Mouse (Mus musculus): ENCODE data around the gene Hyal2. TPM values are rescaled to one million over a fixed set of nuclear protein-coding genes. Genes with fewer than 3 reads are reported as not detected.

Gene Hyal2
- polyA plus RNA-seq, 1 experiment from 2014 or later: 138 TPM

GRCm38 (mm10) chr9:107547957-107548356, 19.8 kb upstream of the Hyal2 start:
- DNase-seq (ENCODE audit: low spot score) (no peak), ATAC-seq (replicated peaks; ENCODE audit: insufficient number of reproducible peaks, low FRiP score, low TSS enrichment, low read depth) (no peak)
- no peaks in the 10 kb centered on the region; the same call in 1 of the 2 replicates for H3K4me1 ChIP-seq (ENCODE audit: control insufficient read depth, insufficient read depth, low read length)
- no peak overlapping the region for H3K27ac ChIP-seq (replicated peaks; ENCODE audit: low read depth, low read length)
- H3K36me3 ChIP-seq (replicated peaks; ENCODE audit: control insufficient read depth, insufficient read depth, low read depth, low read length): no peaks in the 10 kb centered on the region; the same call in 1 of the 2 replicates
- no peak overlapping the region for H3K9ac ChIP-seq (replicated peaks; ENCODE audit: low read length)
- peaks cover 5% of the 10 kb centered on the region; the same call in 1 of the 2 replicates for H3K27me3 ChIP-seq (ENCODE audit: control insufficient read depth, insufficient read depth, low read length)
- 78% methylated on average over 5 of the region's 5 CpGs for WGBS
- no peak overlapping the region for H3K4me2 ChIP-seq (ENCODE audit: low read depth, low read length)
- H3K9me3 ChIP-seq (replicated peaks; ENCODE audit: control insufficient read depth, low read length): no peaks in the 10 kb centered on the region
- H3K4me3 ChIP-seq (ENCODE audit: low read depth, low read length): no peak overlapping the region

GRCm38 (mm10) chr9:107548820-107549219, 18.9 kb upstream of the Hyal2 start:
- no peaks in the 10 kb centered on the region; the same call in 1 of the 2 replicates for H3K4me1 ChIP-seq (ENCODE audit: control insufficient read depth, insufficient read depth, low read length)
- no peak for ATAC-seq (replicated peaks; ENCODE audit: insufficient number of reproducible peaks, low FRiP score, low TSS enrichment, low read depth)
- no peak overlapping the region for H3K4me3 ChIP-seq (ENCODE audit: low read depth, low read length)
- no peak for DNase-seq (ENCODE audit: low spot score)
- H3K9ac ChIP-seq (replicated peaks; ENCODE audit: low read length): no peak overlapping the region
- H3K36me3 ChIP-seq (replicated peaks; ENCODE audit: control insufficient read depth, insufficient read depth, low read depth, low read length): no peaks in the 10 kb centered on the region; the same call in 1 of the 2 replicates
- no peaks in the 10 kb centered on the region for H3K9me3 ChIP-seq (replicated peaks; ENCODE audit: control insufficient read depth, low read length)
- H3K27me3 ChIP-seq (ENCODE audit: control insufficient read depth, insufficient read depth, low read length): peaks cover 5% of the 10 kb centered on the region; the same call in 1 of the 2 replicates
- 85% methylated on average over 10 of the region's 10 CpGs for WGBS
- H3K4me2 ChIP-seq (ENCODE audit: low read depth, low read length): no peak overlapping the region
- H3K27ac ChIP-seq (replicated peaks; ENCODE audit: low read depth, low read length): no peak overlapping the region

DNA sequence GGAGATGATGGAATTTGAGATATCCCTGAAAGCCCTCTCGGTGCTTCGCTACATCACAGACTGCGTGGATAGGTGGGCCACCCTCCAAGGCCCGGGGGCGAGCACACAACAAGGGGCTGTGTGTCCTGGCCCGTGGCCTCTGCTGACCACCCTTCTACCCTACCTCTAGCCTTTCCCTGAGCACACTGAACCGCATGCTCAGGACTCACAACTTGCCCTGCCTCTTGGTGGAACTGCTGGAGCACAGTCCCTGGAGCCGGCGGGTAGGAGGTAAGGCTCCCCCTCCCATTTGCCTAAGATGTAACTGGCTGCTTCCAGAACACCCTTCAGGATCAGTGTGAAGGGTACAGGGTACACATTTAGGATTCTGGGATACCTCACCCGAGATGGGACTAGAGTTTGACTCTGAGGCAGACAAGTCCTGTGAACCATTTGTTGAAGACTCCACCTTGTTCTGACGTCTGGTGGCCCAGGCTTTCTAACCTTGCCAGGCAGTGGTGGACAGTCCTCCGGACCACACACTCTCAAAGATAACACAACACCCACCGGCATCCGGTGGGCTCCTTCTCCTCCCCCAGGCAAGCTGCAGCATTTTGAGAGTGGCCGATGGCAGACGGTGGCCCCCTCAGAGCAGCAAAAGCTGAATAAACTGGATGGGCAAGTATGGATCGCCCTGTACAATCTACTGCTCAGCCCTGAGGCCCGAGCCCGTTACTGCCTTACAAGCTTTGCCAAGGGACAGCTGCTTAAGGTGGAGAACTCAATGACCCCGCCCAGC, 18.3 kb upstream of the Hyal2 start:
- Histone ChIP-seq H3K9me3 (replicated peaks; ENCODE audit: control insufficient read depth, low read length) (no peaks in the 10 kb centered on the region), H3K4me2 (ENCODE audit: low read depth, low read length) (no peak overlapping the region), H3K27ac (replicated peaks; ENCODE audit: low read depth, low read length) (no peak overlapping the region), H3K4me1 (ENCODE audit: control insufficient read depth, insufficient read depth, low read length) (no peaks in the 10 kb centered on the region; the same call in 1 of the 2 replicates), H3K36me3 (replicated peaks; ENCODE audit: control insufficient read depth, insufficient read depth, low read depth, low read length) (no peaks in the 10 kb centered on the region; the same call in 1 of the 2 replicates), H3K9ac (replicated peaks; ENCODE audit: low read length) (no peak overlapping the region), H3K4me3 (ENCODE audit: low read depth, low read length) (no peak overlapping the region), H3K27me3 (ENCODE audit: control insufficient read depth, insufficient read depth, low read length) (peaks cover 5% of the 10 kb centered on the region; the same call in 1 of the 2 replicates)
- WGBS: 81% methylated on average over 20 of the region's 20 CpGs
- no peak for DNase-seq (ENCODE audit: low spot score)
- no peak for ATAC-seq (replicated peaks; ENCODE audit: insufficient number of reproducible peaks, low FRiP score, low TSS enrichment, low read depth)

DNA sequence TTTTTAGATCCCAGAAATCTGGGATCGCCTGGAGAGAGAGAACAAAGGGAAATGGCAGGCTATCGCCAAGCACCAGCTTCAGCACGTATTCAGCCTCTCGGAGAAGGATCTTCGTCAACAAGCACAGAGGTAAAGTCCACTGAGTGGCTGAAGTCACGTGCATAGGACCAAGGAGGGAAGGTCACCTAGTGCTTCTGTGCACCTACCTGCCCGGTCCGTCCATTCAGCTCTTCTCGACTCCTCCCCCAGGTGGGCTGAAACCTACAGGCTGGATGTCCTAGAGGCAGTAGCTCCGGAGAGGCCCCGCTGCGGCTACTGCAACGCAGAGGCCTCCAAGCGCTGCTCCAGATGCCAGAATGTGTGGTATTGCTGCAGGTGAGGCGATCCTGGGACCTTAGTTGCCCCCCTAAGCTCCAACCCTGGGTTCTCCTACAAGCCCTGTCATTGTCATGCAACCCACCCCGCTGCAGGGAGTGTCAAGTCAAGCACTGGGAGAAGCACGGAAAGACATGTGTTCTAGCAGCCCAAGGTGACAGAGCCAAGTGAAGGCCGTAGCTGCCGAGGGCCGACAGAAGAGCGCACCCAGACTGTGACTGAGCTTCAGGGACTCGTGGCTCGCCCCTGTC, 17.1 kb upstream of the Hyal2 start:
- DNase-seq (ENCODE audit: low spot score) (no peak), ATAC-seq (replicated peaks; ENCODE audit: insufficient number of reproducible peaks, low FRiP score, low TSS enrichment, low read depth) (no peak)
- 20% methylated on average over 23 of the region's 23 CpGs for WGBS
- H3K4me2 ChIP-seq (ENCODE audit: low read depth, low read length): peak overlapping the region; percentile 92
- peak overlapping the region; percentile 82; the same call in 1 of the 2 replicates for H3K9ac ChIP-seq (replicated peaks; ENCODE audit: low read length)
- H3K4me3 ChIP-seq (ENCODE audit: low read depth, low read length): peak overlapping the region; percentile 50
- H3K27me3 ChIP-seq (ENCODE audit: control insufficient read depth, insufficient read depth, low read length): peaks cover 5% of the 10 kb centered on the region; the same call in 1 of the 2 replicates
- no peaks in the 10 kb centered on the region; the same call in 1 of the 2 replicates for H3K4me1 ChIP-seq (ENCODE audit: control insufficient read depth, insufficient read depth, low read length)
- H3K9me3 ChIP-seq (replicated peaks; ENCODE audit: control insufficient read depth, low read length): no peaks in the 10 kb centered on the region
- H3K27ac ChIP-seq (replicated peaks; ENCODE audit: low read depth, low read length): no peak overlapping the region
- H3K36me3 ChIP-seq (replicated peaks; ENCODE audit: control insufficient read depth, insufficient read depth, low read depth, low read length): no peaks in the 10 kb centered on the region

DNA sequence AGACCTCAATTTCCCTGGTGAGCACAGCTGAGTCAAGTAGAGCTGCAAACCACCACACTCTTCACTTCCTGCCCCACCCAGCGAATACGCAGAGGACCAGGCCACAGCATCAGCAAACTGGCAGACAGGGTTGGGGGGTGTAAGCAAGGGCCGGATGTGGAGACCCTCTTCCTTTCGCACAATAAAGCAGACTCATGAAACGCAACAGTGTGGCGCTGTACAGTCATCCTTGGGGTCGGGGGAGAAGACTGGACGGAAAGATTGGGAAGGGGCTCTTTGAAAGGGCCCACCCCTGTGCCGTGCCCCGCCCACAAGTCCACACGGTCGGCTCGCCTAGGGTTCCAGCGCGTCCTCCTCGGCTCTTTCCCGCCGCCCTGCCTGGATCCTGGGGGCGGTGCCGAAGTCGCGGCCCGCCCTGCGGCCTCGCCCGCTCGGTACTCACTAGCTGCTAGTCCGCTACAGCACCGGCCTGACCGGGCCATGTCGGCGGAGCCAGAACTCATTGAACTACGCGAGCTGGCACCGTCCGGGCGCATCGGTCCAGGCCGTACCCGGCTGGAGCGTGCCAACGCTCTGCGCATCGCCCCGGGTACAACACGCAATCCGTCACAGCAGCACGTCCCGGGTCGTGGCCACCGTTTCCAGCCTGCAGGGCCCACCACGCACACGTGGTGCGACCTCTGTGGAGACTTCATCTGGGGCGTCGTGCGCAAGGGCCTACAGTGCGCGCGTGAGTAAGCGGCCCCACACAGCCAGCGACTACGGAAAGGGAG, 16.4 kb upstream of the Hyal2 start, which contains the start of gene Rassf1:
Gene Rassf1, plus strand, starts transcription at position 439 of the 773 bp plus-strand sequence.
- no peaks in the 10 kb centered on the region; the same call in none of the 2 replicates for H3K4me1 ChIP-seq (ENCODE audit: control insufficient read depth, insufficient read depth, low read length)
- peaks cover 5% of the 10 kb centered on the region; the same call in 1 of the 2 replicates for H3K27me3 ChIP-seq (ENCODE audit: control insufficient read depth, insufficient read depth, low read length)
- no peaks in the 10 kb centered on the region for H3K9me3 ChIP-seq (replicated peaks; ENCODE audit: control insufficient read depth, low read length)
- DNase-seq (ENCODE audit: low spot score): peak; percentile 78
- H3K4me3 ChIP-seq (ENCODE audit: low read depth, low read length): peak within 1 kb of the TSS; percentile 50
- ATAC-seq (replicated peaks; ENCODE audit: insufficient number of reproducible peaks, low FRiP score, low TSS enrichment, low read depth): peak; percentile 10
- peak within 1 kb of the TSS; percentile 92 for H3K4me2 ChIP-seq (ENCODE audit: low read depth, low read length)
- peak within 1 kb of the TSS; percentile 82 for H3K9ac ChIP-seq (replicated peaks; ENCODE audit: low read length)
- H3K27ac ChIP-seq (replicated peaks; ENCODE audit: low read depth, low read length): no peak within 1 kb of the TSS
- H3K36me3 ChIP-seq (replicated peaks; ENCODE audit: control insufficient read depth, insufficient read depth, low read depth, low read length): no peaks in the 10 kb centered on the region
- WGBS: under 1% methylated on average over 54 of the region's 63 CpGs

GRCm38 (mm10) chr9:107551890-107552355, 15.8 kb upstream of the Hyal2 start:
- WGBS: 8% methylated on average over 8 of the region's 8 CpGs
- Histone ChIP-seq H3K4me1 (ENCODE audit: control insufficient read depth, insufficient read depth, low read length) (no peaks in the 10 kb centered on the region; the same call in none of the 2 replicates), H3K9ac (replicated peaks; ENCODE audit: low read length) (peak overlapping the region; percentile 82), H3K27ac (replicated peaks; ENCODE audit: low read depth, low read length) (no peak overlapping the region), H3K27me3 (ENCODE audit: control insufficient read depth, insufficient read depth, low read length) (peaks cover 5% of the 10 kb centered on the region; the same call in 1 of the 2 replicates), H3K9me3 (replicated peaks; ENCODE audit: control insufficient read depth, low read length) (no peaks in the 10 kb centered on the region), H3K4me3 (ENCODE audit: low read depth, low read length) (peak overlapping the region; percentile 50), H3K4me2 (ENCODE audit: low read depth, low read length) (peak overlapping the region; percentile 92), H3K36me3 (replicated peaks; ENCODE audit: control insufficient read depth, insufficient read depth, low read depth, low read length) (no peaks in the 10 kb centered on the region; the same call in 1 of the 2 replicates)
- DNase-seq (ENCODE audit: low spot score) (peak; percentile 38), ATAC-seq (replicated peaks; ENCODE audit: insufficient number of reproducible peaks, low FRiP score, low TSS enrichment, low read depth) (no peak)

GRCm38 (mm10) chr9:107552690-107553393, 14.9 kb upstream of the Hyal2 start:
- peak overlapping the region; percentile 5; the same call in 1 of the 2 replicates for H3K4me2 ChIP-seq (ENCODE audit: low read depth, low read length)
- ATAC-seq (replicated peaks; ENCODE audit: insufficient number of reproducible peaks, low FRiP score, low TSS enrichment, low read depth): no peak
- DNase-seq (ENCODE audit: low spot score): no peak
- no peak overlapping the region for H3K27ac ChIP-seq (replicated peaks; ENCODE audit: low read depth, low read length)
- no peak overlapping the region; the same call in 1 of the 2 replicates for H3K9ac ChIP-seq (replicated peaks; ENCODE audit: low read length)
- H3K27me3 ChIP-seq (ENCODE audit: control insufficient read depth, insufficient read depth, low read length): peaks cover 5% of the 10 kb centered on the region; the same call in 1 of the 2 replicates
- H3K9me3 ChIP-seq (replicated peaks; ENCODE audit: control insufficient read depth, low read length): no peaks in the 10 kb centered on the region
- H3K4me1 ChIP-seq (ENCODE audit: control insufficient read depth, insufficient read depth, low read length): no peaks in the 10 kb centered on the region; the same call in none of the 2 replicates
- H3K4me3 ChIP-seq (ENCODE audit: low read depth, low read length): no peak overlapping the region
- 76% methylated on average over 5 of the region's 5 CpGs for WGBS
- no peaks in the 10 kb centered on the region; the same call in 1 of the 2 replicates for H3K36me3 ChIP-seq (replicated peaks; ENCODE audit: control insufficient read depth, insufficient read depth, low read depth, low read length)
